Mouse (Mus musculus): ENCODE measurements at regions not wholly inside any gene's neighbourhood (a gene's known extent, or its start where the extent isn't known, plus 50 kb on each side); places are given as distances from the start of the nearest gene placed in this dataset.

- DNase-seq (ENCODE audit: low read depth, low spot score), result no peak
Observed at GRCm38 (mm10) chr13:30085446-30085845, 50.8 kb upstream of the Mboat1 start.

GRCm38 (mm10) chr13:30085005-30085404, 51.3 kb upstream of the Mboat1 start:
- peak; percentile 92 for DNase-seq (ENCODE audit: low read depth, low spot score)

- DNase-seq (ENCODE audit: low read depth, low spot score), result no peak
Observed at GRCm38 (mm10) chr13:30084386-30084785, 51.9 kb upstream of the Mboat1 start.

GRCm38 (mm10) chr13:30083949-30084348, 52.3 kb upstream of the Mboat1 start:
- no peak for DNase-seq (ENCODE audit: low read depth, low spot score)

- no peak for DNase-seq (ENCODE audit: low read depth, low spot score)
Observed at GRCm38 (mm10) chr13:30082761-30083160, 53.5 kb upstream of the Mboat1 start.

GRCm38 (mm10) chr13:30080705-30081474, 55.4 kb upstream of the Mboat1 start:
- DNase-seq (ENCODE audit: low read depth, low spot score), result no peak

- no peak for DNase-seq (ENCODE audit: low read depth, low spot score)
Observed at GRCm38 (mm10) chr13:30074517-30075064, 61.7 kb upstream of the Mboat1 start.

GRCm38 (mm10) chr13:30074069-30074468, 62.2 kb upstream of the Mboat1 start:
- no peak for DNase-seq (ENCODE audit: low read depth, low spot score)

GRCm38 (mm10) chr13:30069397-30069796, 66.9 kb upstream of the Mboat1 start:
- no peak for DNase-seq (ENCODE audit: low read depth, low spot score)

GRCm38 (mm10) chr13:30067581-30068375, 68.5 kb upstream of the Mboat1 start:
- no peak for DNase-seq (ENCODE audit: low read depth, low spot score)

- no peak for DNase-seq (ENCODE audit: low read depth, low spot score)
Observed at GRCm38 (mm10) chr13:30065520-30065919, 70.8 kb upstream of the Mboat1 start.

- DNase-seq (ENCODE audit: low read depth, low spot score), result no peak
Observed at GRCm38 (mm10) chr13:30063741-30064140, 72.5 kb upstream of the Mboat1 start.

- DNase-seq (ENCODE audit: low read depth, low spot score), result no peak
Observed at GRCm38 (mm10) chr13:30062285-30062684, 74.0 kb upstream of the Mboat1 start.

GRCm38 (mm10) chr13:30055141-30055645, 69.3 kb upstream of the E2f3 start:
- no peak for DNase-seq (ENCODE audit: low read depth, low spot score)

- DNase-seq (ENCODE audit: low read depth, low spot score), result peak; percentile 59
Observed at GRCm38 (mm10) chr13:30051891-30052550, 66.2 kb upstream of the E2f3 start.

GRCm38 (mm10) chr13:30050745-30051508, 65.1 kb upstream of the E2f3 start:
- DNase-seq (ENCODE audit: low read depth, low spot score), result no peak

GRCm38 (mm10) chr13:30048260-30048859, 62.5 kb upstream of the E2f3 start:
- no peak for DNase-seq (ENCODE audit: low read depth, low spot score)

- DNase-seq (ENCODE audit: low read depth, low spot score), result no peak
Observed at GRCm38 (mm10) chr13:30046504-30047169, 60.8 kb upstream of the E2f3 start.

GRCm38 (mm10) chr13:30046061-30046460, 60.2 kb upstream of the E2f3 start:
- no peak for DNase-seq (ENCODE audit: low read depth, low spot score)

- DNase-seq (ENCODE audit: low read depth, low spot score), result no peak
Observed at GRCm38 (mm10) chr13:30045225-30045624, 59.4 kb upstream of the E2f3 start.

All from mesoderm, embryonic 11.5 days (tissue).